Mouse (Mus musculus): ENCODE measurements at regions not wholly inside any gene's neighbourhood (a gene's known extent, or its start where the extent isn't known, plus 50 kb on each side); places are given as distances from the start of the nearest gene placed in this dataset.

- no peak for TF ChIP-seq CTCF (IDR thresholded peaks at IDR 0.05)
- TF ChIP-seq POLR2A (IDR thresholded peaks at IDR 0.05; ENCODE audit: insufficient read depth, low read depth, low read length): no peak
- TF ChIP-seq EP300 (IDR thresholded peaks at IDR 0.05; ENCODE audit: insufficient read depth, low read depth, low read length): no peak
Observed at GRCm38 (mm10) chr15:97560096-97560495, 145.5 kb downstream of the Rpap3 start.

Data from heart, adult 2 months (tissue).